Mouse (Mus musculus): Measurements from ENCODE around the gene Psapl1. TPM values are rescaled to one million over a fixed set of nuclear protein-coding genes. Genes with fewer than 3 reads are reported as not detected.

Psapl1 gene
- polyA plus RNA-seq, 1 experiment from 2014 or later: 0.13 TPM

- Histone ChIP-seq H3K4me2 (ENCODE audit: low read depth, low read length) (no peak overlapping the region), H3K4me3 (ENCODE audit: low read length) (no peak overlapping the region)
Observed at GRCm38 (mm10) chr5:36194631-36195030, 9.2 kb upstream of the Psapl1 start.

GRCm38 (mm10) chr5:36195436-36195835, 8.4 kb upstream of the Psapl1 start:
- Histone ChIP-seq H3K9me3 (ENCODE audit: control insufficient read depth, low read length) (no peaks in the 10 kb centered on the region), H3K9ac (ENCODE audit: low read length) (no peak overlapping the region), H3K27ac (ENCODE audit: low read length) (no peak overlapping the region), H3K27me3 (ENCODE audit: control insufficient read depth, insufficient read depth, low read depth, low read length) (no peaks in the 10 kb centered on the region), H3K4me2 (ENCODE audit: low read depth, low read length) (no peak overlapping the region), H3K4me1 (replicated peaks; ENCODE audit: control insufficient read depth, insufficient read depth, low read length) (peaks cover 5% of the 10 kb centered on the region; the same call in 1 of the 2 replicates), H3K36me3 (ENCODE audit: control insufficient read depth, insufficient read depth, low read length) (no peaks in the 10 kb centered on the region), H3K4me3 (ENCODE audit: low read length) (no peak overlapping the region)
- 77% methylated on average over 4 of the region's 4 CpGs for WGBS
- ATAC-seq (ENCODE audit: low read depth): no peak

More at GRCm38 (mm10) chr5:36194631-36195030, 9.2 kb upstream of the Psapl1 start:
- H3K9ac ChIP-seq (ENCODE audit: low read length): no peak overlapping the region
- no peak for ATAC-seq (ENCODE audit: low read depth)
- no peaks in the 10 kb centered on the region for H3K9me3 ChIP-seq (ENCODE audit: control insufficient read depth, low read length)
- WGBS: 60% methylated on average over 4 of the region's 4 CpGs
- no peaks in the 10 kb centered on the region for H3K27me3 ChIP-seq (ENCODE audit: control insufficient read depth, insufficient read depth, low read depth, low read length)
- H3K4me1 ChIP-seq (replicated peaks; ENCODE audit: control insufficient read depth, insufficient read depth, low read length): peaks cover 2% of the 10 kb centered on the region; the same call in 1 of the 2 replicates
- no peaks in the 10 kb centered on the region for H3K36me3 ChIP-seq (ENCODE audit: control insufficient read depth, insufficient read depth, low read length)
- no peak overlapping the region for H3K27ac ChIP-seq (ENCODE audit: low read length)

GRCm38 (mm10) chr5:36199519-36199918, 4.3 kb upstream of the Psapl1 start:
- Histone ChIP-seq H3K36me3 (ENCODE audit: control insufficient read depth, insufficient read depth, low read length) (no peaks in the 10 kb centered on the region), H3K27ac (ENCODE audit: low read length) (no peak overlapping the region), H3K4me1 (replicated peaks; ENCODE audit: control insufficient read depth, insufficient read depth, low read length) (peaks cover 5% of the 10 kb centered on the region; the same call in 1 of the 2 replicates), H3K4me2 (ENCODE audit: low read depth, low read length) (no peak overlapping the region), H3K9ac (ENCODE audit: low read length) (no peak overlapping the region), H3K9me3 (ENCODE audit: control insufficient read depth, low read length) (no peaks in the 10 kb centered on the region), H3K27me3 (ENCODE audit: control insufficient read depth, insufficient read depth, low read depth, low read length) (no peaks in the 10 kb centered on the region), H3K4me3 (ENCODE audit: low read length) (no peak overlapping the region)
- no peak for ATAC-seq (ENCODE audit: low read depth)
- WGBS: 73% methylated on average over 1 of the region's 1 CpGs

GRCm38 (mm10) chr5:36202781-36203180, 1.0 kb upstream of the Psapl1 start:
- Histone ChIP-seq H3K27ac (ENCODE audit: low read length) (no peak overlapping the region), H3K36me3 (ENCODE audit: control insufficient read depth, insufficient read depth, low read length) (no peaks in the 10 kb centered on the region), H3K9me3 (ENCODE audit: control insufficient read depth, low read length) (no peaks in the 10 kb centered on the region), H3K9ac (ENCODE audit: low read length) (no peak overlapping the region), H3K4me2 (ENCODE audit: low read depth, low read length) (no peak overlapping the region), H3K4me1 (replicated peaks; ENCODE audit: control insufficient read depth, insufficient read depth, low read length) (peaks cover 5% of the 10 kb centered on the region; the same call in 1 of the 2 replicates), H3K27me3 (ENCODE audit: control insufficient read depth, insufficient read depth, low read depth, low read length) (no peaks in the 10 kb centered on the region), H3K4me3 (ENCODE audit: low read length) (no peak overlapping the region)
- 75% methylated on average over 5 of the region's 5 CpGs for WGBS
- ATAC-seq (ENCODE audit: low read depth): no peak

GRCm38 (mm10) chr5:36203421-36203820, 400 bp upstream of the Psapl1 start:
- H3K27me3 ChIP-seq (ENCODE audit: control insufficient read depth, insufficient read depth, low read depth, low read length): no peaks in the 10 kb centered on the region
- H3K27ac ChIP-seq (ENCODE audit: low read length): no peak overlapping the region
- no peak for ATAC-seq (ENCODE audit: low read depth)
- no peak overlapping the region for H3K4me3 ChIP-seq (ENCODE audit: low read length)
- H3K4me1 ChIP-seq (replicated peaks; ENCODE audit: control insufficient read depth, insufficient read depth, low read length): peaks cover 5% of the 10 kb centered on the region; the same call in 1 of the 2 replicates
- WGBS: 80% methylated on average over 5 of the region's 5 CpGs
- H3K4me2 ChIP-seq (ENCODE audit: low read depth, low read length): no peak overlapping the region
- no peaks in the 10 kb centered on the region for H3K36me3 ChIP-seq (ENCODE audit: control insufficient read depth, insufficient read depth, low read length)
- no peaks in the 10 kb centered on the region for H3K9me3 ChIP-seq (ENCODE audit: control insufficient read depth, low read length)
- no peak overlapping the region for H3K9ac ChIP-seq (ENCODE audit: low read length)

- no peak for ATAC-seq (ENCODE audit: low read depth)
- Histone ChIP-seq H3K9me3 (ENCODE audit: control insufficient read depth, low read length) (no peaks in the 10 kb centered on the region), H3K9ac (ENCODE audit: low read length) (no peak overlapping the region), H3K4me1 (replicated peaks; ENCODE audit: control insufficient read depth, insufficient read depth, low read length) (peaks cover 5% of the 10 kb centered on the region), H3K4me3 (ENCODE audit: low read length) (no peak overlapping the region), H3K27ac (ENCODE audit: low read length) (no peak overlapping the region), H3K27me3 (ENCODE audit: control insufficient read depth, insufficient read depth, low read depth, low read length) (no peaks in the 10 kb centered on the region), H3K36me3 (ENCODE audit: control insufficient read depth, insufficient read depth, low read length) (no peaks in the 10 kb centered on the region), H3K4me2 (ENCODE audit: low read depth, low read length) (no peak overlapping the region)
- WGBS: 51% methylated on average over 11 of the region's 11 CpGs
Observed at GRCm38 (mm10) chr5:36205397-36205796, 1.6 kb downstream of the Psapl1 start.

GRCm38 (mm10) chr5:36208803-36209202, 5.0 kb downstream of the Psapl1 start:
- Histone ChIP-seq H3K9me3 (ENCODE audit: control insufficient read depth, low read length) (no peaks in the 10 kb centered on the region), H3K27ac (ENCODE audit: low read length) (peak overlapping the region; percentile 14; the same call in 1 of the 2 replicates), H3K36me3 (ENCODE audit: control insufficient read depth, insufficient read depth, low read length) (no peaks in the 10 kb centered on the region), H3K27me3 (ENCODE audit: control insufficient read depth, insufficient read depth, low read depth, low read length) (no peaks in the 10 kb centered on the region), H3K9ac (ENCODE audit: low read length) (0 out of 2 replicates have a peak overlapping the region, but pooled peaks have one; percentile 25), H3K4me3 (ENCODE audit: low read length) (no peak overlapping the region), H3K4me2 (ENCODE audit: low read depth, low read length) (no peak overlapping the region), H3K4me1 (replicated peaks; ENCODE audit: control insufficient read depth, insufficient read depth, low read length) (peaks cover 5% of the 10 kb centered on the region)
- ATAC-seq (ENCODE audit: low read depth): peak; percentile 77
- WGBS: 51% methylated on average over 3 of the region's 3 CpGs

GRCm38 (mm10) chr5:36213310-36213709, 9.5 kb downstream of the Psapl1 start:
- no peak overlapping the region for H3K4me3 ChIP-seq (ENCODE audit: low read length)
- no peak overlapping the region for H3K9ac ChIP-seq (ENCODE audit: low read length)
- peaks cover 3% of the 10 kb centered on the region for H3K9me3 ChIP-seq (ENCODE audit: control insufficient read depth, low read length)
- 72% methylated on average over 10 of the region's 10 CpGs for WGBS
- H3K27ac ChIP-seq (ENCODE audit: low read length): no peak overlapping the region
- H3K27me3 ChIP-seq (ENCODE audit: control insufficient read depth, insufficient read depth, low read depth, low read length): no peaks in the 10 kb centered on the region
- H3K4me1 ChIP-seq (replicated peaks; ENCODE audit: control insufficient read depth, insufficient read depth, low read length): peaks cover 5% of the 10 kb centered on the region
- no peak overlapping the region for H3K4me2 ChIP-seq (ENCODE audit: low read depth, low read length)
- no peak; the same call in 1 of the 2 replicates for ATAC-seq (ENCODE audit: low read depth)
- H3K36me3 ChIP-seq (ENCODE audit: control insufficient read depth, insufficient read depth, low read length): no peaks in the 10 kb centered on the region

- Histone ChIP-seq H3K9ac (ENCODE audit: low read length) (no peak overlapping the region), H3K27ac (ENCODE audit: low read length) (no peak overlapping the region), H3K4me3 (ENCODE audit: low read length) (no peak overlapping the region), H3K36me3 (ENCODE audit: control insufficient read depth, insufficient read depth, low read length) (no peaks in the 10 kb centered on the region), H3K27me3 (ENCODE audit: control insufficient read depth, insufficient read depth, low read depth, low read length) (no peaks in the 10 kb centered on the region), H3K9me3 (ENCODE audit: control insufficient read depth, low read length) (no peaks in the 10 kb centered on the region), H3K4me2 (ENCODE audit: low read depth, low read length) (no peak overlapping the region), H3K4me1 (replicated peaks; ENCODE audit: control insufficient read depth, insufficient read depth, low read length) (no peaks in the 10 kb centered on the region)
- WGBS: 63% methylated on average over 4 of the region's 4 CpGs
- no peak for ATAC-seq (ENCODE audit: low read depth)
Observed at GRCm38 (mm10) chr5:36220105-36220504, 16.3 kb downstream of the Psapl1 start.

GRCm38 (mm10) chr5:36220626-36221025, 16.8 kb downstream of the Psapl1 start:
- Histone ChIP-seq H3K27ac (ENCODE audit: low read length) (no peak overlapping the region), H3K9ac (ENCODE audit: low read length) (no peak overlapping the region), H3K9me3 (ENCODE audit: control insufficient read depth, low read length) (no peaks in the 10 kb centered on the region), H3K36me3 (ENCODE audit: control insufficient read depth, insufficient read depth, low read length) (no peaks in the 10 kb centered on the region), H3K4me1 (replicated peaks; ENCODE audit: control insufficient read depth, insufficient read depth, low read length) (no peaks in the 10 kb centered on the region), H3K4me2 (ENCODE audit: low read depth, low read length) (no peak overlapping the region), H3K4me3 (ENCODE audit: low read length) (no peak overlapping the region), H3K27me3 (ENCODE audit: control insufficient read depth, insufficient read depth, low read depth, low read length) (no peaks in the 10 kb centered on the region)
- no peak for ATAC-seq (ENCODE audit: low read depth)
- WGBS: 49% methylated on average over 6 of the region's 6 CpGs

Data from lung, embryonic 16.5 days (tissue).